Mouse (Mus musculus) testis, adult 10 weeks (tissue): ENCODE data around the gene Serpinb12. TPM values are rescaled to one million over a fixed set of nuclear protein-coding genes. Genes with fewer than 3 reads are reported as not detected.

Experiments used
- polyA plus RNA-seq: library from polyadenylated mRNA; stranded (reverse); fragments of 350-450 nt; fragmentation: Illumina TruSeq; extraction: RNeasy Lipid Tissue Mini Kit (QIAGEN cat#74804); gene quantifications from one replicate; pipeline ENCODE4 v1.2.3, GENCODE M21; 2014; ENCODE audit warnings: low read depth, low replicate concordance

Gene Serpinb12
- polyA plus RNA-seq: not detected

DNA sequence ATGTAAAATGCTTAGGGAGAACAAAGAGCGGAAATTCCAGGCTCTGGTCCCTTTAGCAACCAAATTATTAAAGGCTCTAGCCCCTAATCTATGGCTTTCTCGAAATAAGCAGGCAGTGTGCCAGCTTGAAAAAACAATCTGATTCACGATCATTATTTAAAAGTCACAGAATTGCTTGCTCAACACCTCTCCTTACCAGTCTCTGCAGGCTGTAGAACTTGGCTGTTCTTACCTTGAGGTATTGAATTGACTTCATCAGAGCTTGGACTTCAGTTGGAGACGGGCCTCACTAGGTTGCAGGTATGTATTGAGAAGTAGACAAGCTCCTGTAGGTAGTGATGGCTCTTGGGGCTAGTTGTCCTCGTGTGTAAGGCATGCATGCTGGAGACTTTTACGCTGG, at the start of gene Serpinb12:
TSS of gene Serpinb12 (plus strand) at position 185 of the 400 bp plus-strand sequence.

DNA sequence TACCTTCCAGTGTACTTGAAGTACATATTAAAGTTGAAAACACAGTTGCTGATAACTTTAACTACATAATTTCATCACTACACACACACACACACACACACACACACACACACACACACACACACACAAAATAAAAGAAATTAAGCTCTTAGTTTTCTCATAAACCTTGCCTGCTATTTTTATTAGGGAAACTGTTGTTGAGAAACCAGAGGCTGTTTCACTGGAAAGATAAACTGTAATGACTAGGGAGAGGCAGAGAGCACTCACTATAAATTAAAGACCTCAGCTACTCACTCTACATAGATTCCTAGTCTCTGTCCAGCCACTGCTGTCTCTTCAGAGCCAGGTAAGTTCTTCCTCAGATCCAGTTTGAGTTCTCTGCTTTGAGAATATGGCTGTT, 46.4 kb downstream of the Serpinb12 start, which contains the start of gene Serpinb13:
TSS of gene Serpinb13 (plus strand) at position 301 of the 400 bp plus-strand sequence.

Other genes starting within 250 kb of the Serpinb12 start
- 0.60 TPM for gene Bcl2, start 220.2 kb upstream of the Serpinb12 start, polyA plus RNA-seq
- gene Kdsr, start 174.7 kb upstream of the Serpinb12 start, polyA plus RNA-seq: 3.3 TPM
- gene Vps4b, start 137.7 kb upstream of the Serpinb12 start, polyA plus RNA-seq: 61.8 TPM
- not detected for gene Serpinb5, start 73.3 kb upstream of the Serpinb12 start, polyA plus RNA-seq
- not detected for gene Serpinb13, start 46.5 kb downstream of the Serpinb12 start, polyA plus RNA-seq
- gene Serpinb3a, start 117.9 kb downstream of the Serpinb12 start, polyA plus RNA-seq: not detected
- gene Serpinb3d, start 149.1 kb downstream of the Serpinb12 start, polyA plus RNA-seq: not detected